In genomic region chr8:117333619-117334018, GRCm38 (mm10) we compare ENCODE assay signal across 10 mouse cellular contexts.
A peak's percentile ranks its signal among the peaks of the same experiment; 100 is the strongest.
DNase-seq lines count a peak whose midpoint lies in the region; ATAC-seq lines count a peak whose summit lies in the region.
"Had no signal": no experiment of that assay in that cellular context is flagged by ENCODE, and none has a peak within 500 bp of the region (broad histone marks: within the 10 kb centered on the region; RNA-seq: fewer than 3 reads in every experiment).

No protein-coding gene starts in this region.

- H3K27me3 ChIP-seq in embryonic facial prominence, embryonic 13.5 days = no peaks in the 10 kb centered on the region
- H3K27me3 ChIP-seq in stomach, embryonic 15.5 days (replicated peaks) = no peaks in the 10 kb centered on the region
- H3K27me3 ChIP-seq: heart, embryonic 13.5 days had no signal

- H3K9me3 ChIP-seq in embryonic facial prominence, embryonic 13.5 days = no peaks in the 10 kb centered on the region
- H3K9me3 ChIP-seq in stomach, embryonic 15.5 days = no peaks in the 10 kb centered on the region
- H3K9me3 ChIP-seq: heart, embryonic 13.5 days had no signal

- no peak for ATAC-seq in embryonic facial prominence, embryonic 13.5 days (ENCODE audit: insufficient number of reproducible peaks, insufficient read depth, low FRiP score, low TSS enrichment, low read depth)
- ATAC-seq in stomach, embryonic 15.5 days (ENCODE audit: insufficient read depth, low FRiP score, low read depth) = peak; percentile 6

- H3K27ac ChIP-seq in embryonic facial prominence, embryonic 13.5 days = peak overlapping the region; percentile 16; the same call in 1 of the 2 replicates
- H3K27ac ChIP-seq in stomach, embryonic 15.5 days = peak overlapping the region; percentile 97

- peaks cover 59% of the 10 kb centered on the region for H3K4me1 ChIP-seq in embryonic facial prominence, embryonic 13.5 days
- H3K4me1 ChIP-seq in stomach, embryonic 15.5 days = peaks cover 52% of the 10 kb centered on the region

- peak; percentile 81 for DNase-seq in ovary, adult 18-20 months (ENCODE audit: low spot score)
- DNase-seq in ovary, postnatal 14 days (ENCODE audit: low spot score) = no peak
- peak; percentile 89 to 96 for DNase-seq in kidney, postnatal 36 days
- DNase-seq in cerebellum, postnatal 25 days = no peak
- DNase-seq in cerebellum, postnatal 10 days = no peak
- DNase-seq in layer of hippocampus, adult 9-11 months = no peak
- DNase-seq: thymus, adult 2 months had no signal

- WGBS in embryonic facial prominence, embryonic 13.5 days = 37% methylated on average over 6 of the region's 6 CpGs
- 53% methylated on average over 6 of the region's 6 CpGs for WGBS in stomach, embryonic 15.5 days

- H3K9ac ChIP-seq in embryonic facial prominence, embryonic 13.5 days = no peak overlapping the region
- H3K9ac ChIP-seq in stomach, embryonic 15.5 days = no peak overlapping the region
- H3K9ac ChIP-seq: heart, embryonic 13.5 days had no signal

- no peak overlapping the region for H3K4me2 ChIP-seq in embryonic facial prominence, embryonic 13.5 days
- H3K4me2 ChIP-seq in stomach, embryonic 15.5 days = peak overlapping the region; percentile 21; the same call in 1 of the 2 replicates
- H3K4me2 ChIP-seq: heart, embryonic 13.5 days had no signal

- H3K4me3 ChIP-seq in embryonic facial prominence, embryonic 13.5 days = no peak overlapping the region
- H3K4me3 ChIP-seq in stomach, embryonic 15.5 days (replicated peaks) = no peak overlapping the region
- H3K4me3 ChIP-seq: heart, embryonic 13.5 days had no signal

- no peaks in the 10 kb centered on the region for H3K36me3 ChIP-seq in embryonic facial prominence, embryonic 13.5 days
- H3K36me3 ChIP-seq in stomach, embryonic 15.5 days = no peaks in the 10 kb centered on the region
- H3K36me3 ChIP-seq: heart, embryonic 13.5 days had no signal

Comparison
In these comparisons a context has a peak if more than half of its experiments do, and no peak if none do; other contexts are left out.
1. DNase-seq: peak in ovary, adult 18-20 months (single experiment) and kidney, postnatal 36 days (2 of 2); none in ovary, postnatal 14 days (single experiment), cerebellum, postnatal 25 days (0 of 2), cerebellum, postnatal 10 days (0 of 2) and layer of hippocampus, adult 9-11 months (single experiment).